Mouse (Mus musculus): Measurements from ENCODE around the gene Fxyd6.

Fxyd6 gene

GRCm38 (mm10) chr9:45370117-45370561, at the start of gene Fxyd6:
Gene Fxyd6 (plus strand): TSS chr9:45370185.
- no peaks in the 10 kb centered on the region for H3K36me3 ChIP-seq (ENCODE audit: control insufficient read depth, insufficient read depth, low read length, poor library complexity, severe bottlenecking)
- no peaks in the 10 kb centered on the region for H3K27me3 ChIP-seq (ENCODE audit: control insufficient read depth, insufficient read depth, low read length, poor library complexity, severe bottlenecking)
- peak; percentile 18 for DNase-seq (ENCODE audit: low read depth, low spot score)

GRCm38 (mm10) chr9:45321465-45321864, 48.5 kb upstream of the Fxyd6 start:
- no peaks in the 10 kb centered on the region for H3K36me3 ChIP-seq (ENCODE audit: control insufficient read depth, insufficient read depth, low read length, poor library complexity, severe bottlenecking)
- no peaks in the 10 kb centered on the region for H3K27me3 ChIP-seq (ENCODE audit: control insufficient read depth, insufficient read depth, low read length, poor library complexity, severe bottlenecking)
- no peak for DNase-seq (ENCODE audit: low read depth, low spot score)

GRCm38 (mm10) chr9:45321946-45322430, 48.0 kb upstream of the Fxyd6 start:
- no peak for DNase-seq (ENCODE audit: low read depth, low spot score)
- no peaks in the 10 kb centered on the region for H3K36me3 ChIP-seq (ENCODE audit: control insufficient read depth, insufficient read depth, low read length, poor library complexity, severe bottlenecking)
- H3K27me3 ChIP-seq (ENCODE audit: control insufficient read depth, insufficient read depth, low read length, poor library complexity, severe bottlenecking): no peaks in the 10 kb centered on the region

GRCm38 (mm10) chr9:45326390-45326789, 43.6 kb upstream of the Fxyd6 start:
- DNase-seq (ENCODE audit: low read depth, low spot score): no peak
- Histone ChIP-seq H3K27me3 (ENCODE audit: control insufficient read depth, insufficient read depth, low read length, poor library complexity, severe bottlenecking) (no peaks in the 10 kb centered on the region), H3K36me3 (ENCODE audit: control insufficient read depth, insufficient read depth, low read length, poor library complexity, severe bottlenecking) (no peaks in the 10 kb centered on the region)

- DNase-seq (ENCODE audit: low read depth, low spot score): no peak
- Histone ChIP-seq H3K36me3 (ENCODE audit: control insufficient read depth, insufficient read depth, low read length, poor library complexity, severe bottlenecking) (no peaks in the 10 kb centered on the region), H3K27me3 (ENCODE audit: control insufficient read depth, insufficient read depth, low read length, poor library complexity, severe bottlenecking) (no peaks in the 10 kb centered on the region)
These were observed 41.7 kb upstream of the Fxyd6 start for GRCm38 (mm10) chr9:45328263-45328662.

- H3K36me3 ChIP-seq (ENCODE audit: control insufficient read depth, insufficient read depth, low read length, poor library complexity, severe bottlenecking): no peaks in the 10 kb centered on the region
- DNase-seq (ENCODE audit: low read depth, low spot score): peak; percentile 45
- H3K27me3 ChIP-seq (ENCODE audit: control insufficient read depth, insufficient read depth, low read length, poor library complexity, severe bottlenecking): no peaks in the 10 kb centered on the region
These were observed 40.4 kb upstream of the Fxyd6 start for GRCm38 (mm10) chr9:45329577-45329976.

- H3K36me3 ChIP-seq (ENCODE audit: control insufficient read depth, insufficient read depth, low read length, poor library complexity, severe bottlenecking): no peaks in the 10 kb centered on the region
- no peak for DNase-seq (ENCODE audit: low read depth, low spot score)
- no peaks in the 10 kb centered on the region for H3K27me3 ChIP-seq (ENCODE audit: control insufficient read depth, insufficient read depth, low read length, poor library complexity, severe bottlenecking)
These were observed 32.6 kb upstream of the Fxyd6 start for GRCm38 (mm10) chr9:45337406-45337805.

GRCm38 (mm10) chr9:45343066-45343465, 26.9 kb upstream of the Fxyd6 start:
- no peaks in the 10 kb centered on the region for H3K27me3 ChIP-seq (ENCODE audit: control insufficient read depth, insufficient read depth, low read length, poor library complexity, severe bottlenecking)
- no peaks in the 10 kb centered on the region for H3K36me3 ChIP-seq (ENCODE audit: control insufficient read depth, insufficient read depth, low read length, poor library complexity, severe bottlenecking)
- no peak for DNase-seq (ENCODE audit: low read depth, low spot score)

- H3K27me3 ChIP-seq (ENCODE audit: control insufficient read depth, insufficient read depth, low read length, poor library complexity, severe bottlenecking): no peaks in the 10 kb centered on the region
- H3K36me3 ChIP-seq (ENCODE audit: control insufficient read depth, insufficient read depth, low read length, poor library complexity, severe bottlenecking): no peaks in the 10 kb centered on the region
- no peak for DNase-seq (ENCODE audit: low read depth, low spot score)
These were observed 24.5 kb upstream of the Fxyd6 start for GRCm38 (mm10) chr9:45345516-45345915.

- Histone ChIP-seq H3K27me3 (ENCODE audit: control insufficient read depth, insufficient read depth, low read length, poor library complexity, severe bottlenecking) (no peaks in the 10 kb centered on the region), H3K36me3 (ENCODE audit: control insufficient read depth, insufficient read depth, low read length, poor library complexity, severe bottlenecking) (no peaks in the 10 kb centered on the region)
- no peak for DNase-seq (ENCODE audit: low read depth, low spot score)
These were observed 23.7 kb upstream of the Fxyd6 start for GRCm38 (mm10) chr9:45346276-45346675.

- no peaks in the 10 kb centered on the region for H3K27me3 ChIP-seq (ENCODE audit: control insufficient read depth, insufficient read depth, low read length, poor library complexity, severe bottlenecking)
- no peak for DNase-seq (ENCODE audit: low read depth, low spot score)
These were observed 21.4 kb upstream of the Fxyd6 start for GRCm38 (mm10) chr9:45348560-45348959.

GRCm38 (mm10) chr9:45349181-45349580, 20.8 kb upstream of the Fxyd6 start:
- DNase-seq (ENCODE audit: low read depth, low spot score): no peak
- H3K36me3 ChIP-seq (ENCODE audit: control insufficient read depth, insufficient read depth, low read length, poor library complexity, severe bottlenecking): no peaks in the 10 kb centered on the region
- no peaks in the 10 kb centered on the region for H3K27me3 ChIP-seq (ENCODE audit: control insufficient read depth, insufficient read depth, low read length, poor library complexity, severe bottlenecking)

More at GRCm38 (mm10) chr9:45348560-45348959, 21.4 kb upstream of the Fxyd6 start:
- H3K36me3 ChIP-seq (ENCODE audit: control insufficient read depth, insufficient read depth, low read length, poor library complexity, severe bottlenecking): no peaks in the 10 kb centered on the region

- Histone ChIP-seq H3K36me3 (ENCODE audit: control insufficient read depth, insufficient read depth, low read length, poor library complexity, severe bottlenecking) (no peaks in the 10 kb centered on the region), H3K27me3 (ENCODE audit: control insufficient read depth, insufficient read depth, low read length, poor library complexity, severe bottlenecking) (no peaks in the 10 kb centered on the region)
- no peak for DNase-seq (ENCODE audit: low read depth, low spot score)
These were observed 20.1 kb upstream of the Fxyd6 start for GRCm38 (mm10) chr9:45349851-45350250.

- no peak for DNase-seq (ENCODE audit: low read depth, low spot score)
- no peaks in the 10 kb centered on the region for H3K27me3 ChIP-seq (ENCODE audit: control insufficient read depth, insufficient read depth, low read length, poor library complexity, severe bottlenecking)
- no peaks in the 10 kb centered on the region for H3K36me3 ChIP-seq (ENCODE audit: control insufficient read depth, insufficient read depth, low read length, poor library complexity, severe bottlenecking)
These were observed 14.8 kb upstream of the Fxyd6 start for GRCm38 (mm10) chr9:45355192-45355591.

- DNase-seq (ENCODE audit: low read depth, low spot score): no peak
- Histone ChIP-seq H3K27me3 (ENCODE audit: control insufficient read depth, insufficient read depth, low read length, poor library complexity, severe bottlenecking) (no peaks in the 10 kb centered on the region), H3K36me3 (ENCODE audit: control insufficient read depth, insufficient read depth, low read length, poor library complexity, severe bottlenecking) (no peaks in the 10 kb centered on the region)
These were observed 11.6 kb upstream of the Fxyd6 start for GRCm38 (mm10) chr9:45358356-45358755.

GRCm38 (mm10) chr9:45362051-45362461, 7.9 kb upstream of the Fxyd6 start:
- H3K36me3 ChIP-seq (ENCODE audit: control insufficient read depth, insufficient read depth, low read length, poor library complexity, severe bottlenecking): no peaks in the 10 kb centered on the region
- DNase-seq (ENCODE audit: low read depth, low spot score): no peak
- no peaks in the 10 kb centered on the region for H3K27me3 ChIP-seq (ENCODE audit: control insufficient read depth, insufficient read depth, low read length, poor library complexity, severe bottlenecking)

Data from splenic B cell, adult 2 months (primary cell).